Mouse (Mus musculus) A20 (cell line): ENCODE results near the gene Rbm8a.

ENCODE experiments used
- DNase-seq: peaks from one replicate; pipeline ENCODE4 v3.0.0-alpha.2; 2011; ENCODE audit warnings: low read depth, low spot score

The Rbm8a gene

DNA sequence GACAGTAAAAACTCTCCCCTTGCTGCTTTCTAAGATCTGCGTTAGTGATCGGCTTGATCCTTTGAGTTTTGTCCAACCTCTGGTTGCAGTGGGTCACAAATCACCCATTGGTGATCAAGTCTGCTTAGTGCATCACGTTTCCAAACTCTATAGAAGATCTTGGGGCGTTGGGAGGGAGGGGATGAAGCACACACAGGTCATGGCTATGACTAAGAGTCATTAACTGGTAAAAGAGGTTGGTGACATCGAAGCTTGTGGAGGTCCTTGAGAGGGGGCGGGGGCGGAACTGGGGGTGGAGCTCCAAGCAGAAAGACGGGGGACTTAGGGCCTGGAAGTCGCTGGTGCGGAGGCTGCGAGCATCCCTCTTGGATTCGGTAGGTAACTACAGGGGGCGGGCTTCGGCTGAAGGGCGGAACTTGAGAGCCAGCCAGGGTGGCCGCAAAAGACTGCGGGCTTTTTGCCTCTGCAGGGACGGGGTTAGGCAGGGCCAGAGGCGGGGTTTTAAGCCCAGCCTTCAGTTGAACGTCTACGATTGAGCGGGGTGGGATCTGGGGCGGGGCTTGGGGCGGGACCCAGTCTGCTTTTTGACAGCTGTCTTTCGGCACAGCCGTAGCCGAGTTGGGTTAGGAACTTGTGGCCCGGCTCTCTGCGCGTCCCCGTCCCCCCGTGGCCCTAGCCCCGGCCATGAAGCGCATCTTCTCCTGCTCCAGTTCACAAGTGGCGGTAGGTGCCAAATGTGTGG lies 40.2 kb downstream of the Rbm8a start, which contains the start of gene Ankrd35:
Gene Ankrd35, plus strand, starts transcription at position 405 of the 742 bp plus-strand sequence.
- DNase-seq: peak; percentile 92

DNA sequence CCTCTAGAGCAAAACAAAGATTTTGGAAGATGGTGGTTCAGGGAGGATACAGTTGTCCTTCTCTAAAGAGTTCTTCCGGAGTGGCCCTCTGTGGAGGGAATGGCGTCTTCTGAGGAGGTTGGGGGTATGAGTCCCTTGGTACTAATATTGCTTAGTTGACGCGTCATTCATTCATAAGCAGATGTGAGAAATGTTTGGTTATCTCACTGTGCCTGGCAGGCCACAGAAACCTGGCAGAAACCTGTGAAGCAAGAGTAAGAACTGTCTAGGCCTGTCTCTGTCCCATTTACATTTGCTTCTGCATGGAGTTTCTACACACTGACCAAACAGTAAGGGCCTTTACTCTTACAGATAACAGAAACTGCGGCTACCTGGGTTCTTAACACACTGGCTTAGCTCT lies 41.8 kb downstream of the Rbm8a start:
- no peak for DNase-seq

DNA sequence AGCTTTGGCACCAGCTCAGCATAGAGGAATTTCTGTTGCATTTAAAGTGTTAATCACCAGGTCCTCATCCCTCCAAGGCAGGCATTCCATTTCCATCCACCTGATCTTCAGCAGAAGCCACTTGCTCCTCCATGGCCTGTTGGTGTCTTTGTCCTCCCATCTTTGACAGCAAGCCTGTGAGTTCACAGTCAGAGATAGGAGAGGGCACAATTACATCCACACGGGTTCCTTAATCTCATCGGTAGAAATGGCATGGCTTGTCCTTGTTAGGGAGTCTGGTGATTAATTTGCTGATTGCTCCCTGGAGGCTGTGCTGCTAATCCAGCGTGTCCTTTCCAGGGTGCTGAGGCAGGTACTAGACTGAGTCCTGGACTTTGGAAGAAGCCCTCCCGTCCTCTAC lies 43.8 kb downstream of the Rbm8a start:
- DNase-seq: no peak

DNA sequence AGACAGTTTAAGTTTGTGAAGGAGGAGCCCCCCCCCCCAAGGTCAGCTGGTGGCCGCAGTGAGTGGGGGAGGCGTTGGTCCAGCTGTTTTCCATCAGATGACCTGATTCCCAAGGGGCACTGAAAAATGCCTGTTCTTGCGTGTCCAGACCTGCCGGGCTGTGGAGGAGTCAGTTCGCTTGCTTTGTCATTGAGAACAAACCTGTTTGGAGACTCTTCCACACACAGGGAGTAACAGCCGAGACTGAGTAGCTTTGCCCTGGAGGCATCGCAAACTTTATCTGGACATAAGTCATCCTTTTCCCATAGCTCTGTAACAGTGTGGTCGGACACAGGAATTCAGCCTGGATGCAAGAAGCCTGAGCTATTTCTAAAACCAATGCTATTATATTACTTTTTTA lies 44.7 kb downstream of the Rbm8a start:
- DNase-seq: no peak

DNA sequence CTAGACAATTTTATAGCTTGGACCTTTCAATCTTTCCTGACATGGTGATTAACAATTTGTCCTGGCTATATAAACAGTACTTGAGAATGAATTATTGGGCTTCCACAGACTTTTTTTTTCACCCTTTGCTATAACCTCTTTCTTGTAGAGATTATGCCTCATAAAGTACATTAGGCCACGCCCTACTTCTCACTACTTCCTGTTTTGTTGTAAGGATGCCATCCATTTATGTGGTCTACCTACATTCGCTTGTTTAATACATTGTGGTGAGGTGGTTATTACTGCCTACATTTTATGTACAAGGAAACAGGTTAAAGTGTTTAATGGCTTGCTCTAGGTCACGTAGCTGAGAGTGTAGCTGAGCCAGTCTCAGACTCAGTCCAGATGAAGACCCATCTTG lies 45.4 kb downstream of the Rbm8a start:
- peak; percentile 33 for DNase-seq

DNA sequence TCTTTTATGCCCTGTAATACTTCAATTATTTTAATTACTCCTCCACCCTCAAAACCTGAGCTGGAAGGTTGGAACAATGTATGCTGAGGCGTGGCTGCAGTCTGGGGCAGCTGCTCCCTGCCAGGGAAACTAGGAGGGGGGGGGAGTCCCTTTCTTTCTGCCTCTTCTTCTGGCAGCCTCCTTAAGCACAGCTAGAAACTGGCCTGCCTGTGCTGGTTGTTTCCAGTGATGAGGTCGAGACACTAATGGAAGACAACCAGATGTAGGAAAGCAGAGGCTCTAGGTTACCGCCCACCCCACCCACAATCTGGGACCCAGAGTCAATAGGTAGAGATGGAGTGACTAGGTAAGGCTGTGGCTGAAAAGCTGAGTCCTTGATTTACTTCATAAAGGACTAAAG lies 46.0 kb downstream of the Rbm8a start:
- no peak for DNase-seq

DNA sequence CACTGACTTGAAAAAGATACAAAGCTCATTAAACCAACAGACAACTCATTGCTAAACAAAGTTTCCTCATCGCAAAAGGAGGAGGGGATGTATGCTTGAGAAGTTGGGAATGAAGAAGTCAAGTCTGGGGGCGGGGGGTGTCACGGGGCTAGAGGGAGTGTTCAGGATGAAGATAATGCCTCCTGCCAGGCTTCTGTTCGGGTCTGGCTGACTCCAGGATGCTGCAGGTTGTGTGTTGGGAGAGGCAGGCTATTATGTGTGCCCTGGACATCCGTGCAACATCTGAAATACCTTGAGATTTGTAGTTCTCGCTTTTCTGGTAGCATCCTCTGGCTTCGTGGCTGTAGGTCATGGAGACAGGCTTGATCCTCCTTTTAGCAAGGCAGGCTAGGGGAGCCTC lies 48.7 kb downstream of the Rbm8a start:
- no peak for DNase-seq

DNA sequence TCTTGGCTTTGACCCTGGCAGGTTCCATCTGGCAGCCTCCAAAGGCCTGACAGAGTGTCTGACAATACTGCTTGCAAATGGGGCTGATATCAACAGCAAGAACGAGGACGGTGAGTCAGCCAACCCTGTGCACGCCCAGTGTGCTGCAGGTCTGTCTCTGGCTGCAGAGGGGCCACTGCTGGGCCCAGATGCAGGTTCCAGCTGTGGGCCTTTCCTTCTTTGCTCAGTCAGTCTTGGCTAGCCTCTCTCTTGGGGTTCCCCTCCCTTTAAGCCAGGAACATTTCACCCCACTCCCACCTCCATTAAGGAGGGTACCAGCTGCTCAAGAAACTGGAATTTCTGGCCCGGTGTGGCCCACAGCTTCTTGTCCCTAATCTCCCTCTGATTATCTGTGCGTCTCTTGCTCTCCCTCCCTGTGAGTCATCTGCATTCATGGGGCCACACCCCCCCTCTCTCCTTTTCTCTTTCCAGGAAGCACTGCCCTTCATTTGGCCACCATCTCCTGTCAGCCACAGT lies 49.5 kb downstream of the Rbm8a start:
- DNase-seq: no peak

DNA sequence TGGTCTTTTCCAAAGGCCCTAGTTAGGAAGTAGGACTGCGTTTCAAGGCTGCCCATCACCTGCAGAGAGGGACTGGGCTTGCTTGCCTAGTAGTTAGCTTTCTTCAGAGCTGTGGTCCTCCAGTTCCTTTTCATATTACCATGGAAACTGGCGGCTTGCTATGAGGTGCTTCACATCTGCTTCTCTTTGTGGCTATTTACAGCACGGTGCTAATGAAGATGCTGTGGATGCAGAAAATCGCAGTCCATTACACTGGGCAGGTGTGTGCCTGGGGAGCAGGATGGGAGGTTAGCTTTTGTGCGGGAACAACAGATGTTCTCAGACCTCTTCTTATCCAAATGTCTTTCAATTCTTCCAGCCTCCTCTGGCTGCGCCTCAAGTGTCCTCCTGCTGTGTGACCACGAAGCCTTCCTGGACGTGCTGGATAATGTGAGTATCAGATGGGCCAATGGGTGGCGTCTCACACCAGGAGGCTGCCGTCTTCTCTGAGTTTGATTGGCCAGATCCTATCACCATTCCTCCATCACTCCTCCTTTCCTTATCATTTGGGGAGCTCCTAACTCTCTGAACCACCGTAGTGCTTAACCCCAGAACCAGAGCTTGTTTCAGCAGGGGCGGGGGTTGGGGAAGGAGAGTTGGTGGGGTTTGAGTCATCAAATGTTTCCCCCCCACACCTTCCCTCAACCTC lies 50.7 kb downstream of the Rbm8a start:
- DNase-seq: no peak
